Mouse (Mus musculus) midbrain, embryonic 12.5 days (tissue): ENCODE measurements around the gene Emcn. TPM values are rescaled to one million over a fixed set of nuclear protein-coding genes. Genes with fewer than 3 reads are reported as not detected.
A peak's percentile ranks its signal among the peaks of the same experiment; 100 is the strongest.

Experiments
- ATAC-seq: fragments of 200-750 bp; cut with Nextera tagmentation; 2 replicates; pipeline ENCODE4 v1.8.0; 2017; ENCODE audit warnings: low read depth, moderate TSS enrichment, moderate library complexity; ENCODE audit not compliant: low FRiP score
- H3K27ac ChIP-seq: fragments of 300-500 bp; sonication (generic); replicated peaks from 2 replicates; pipeline ENCODE4 v1.5.1; 2016; ENCODE audit warnings: mild to moderate bottlenecking
- H3K27me3 ChIP-seq: fragments of 300-500 bp; sonication (generic); 2 replicates; pipeline ENCODE4 v1.6.1; 2016; ENCODE audit warnings: mild to moderate bottlenecking
- H3K36me3 ChIP-seq: fragments of 300-500 bp; sonication (generic); 2 replicates; pipeline ENCODE4 v1.6.1; 2016
- H3K4me1 ChIP-seq: fragments of 300-500 bp; sonication (generic); 2 replicates; pipeline ENCODE4 v1.6.1; 2016
- H3K4me2 ChIP-seq: fragments of 300-500 bp; sonication (generic); replicated peaks from 2 replicates; pipeline ENCODE4 v1.6.1; 2016; ENCODE audit warnings: mild to moderate bottlenecking, moderate library complexity
- H3K4me3 ChIP-seq: fragments of 300-500 bp; sonication (generic); 2 replicates; pipeline ENCODE4 v1.5.1; 2016; ENCODE audit warnings: mild to moderate bottlenecking
- H3K9ac ChIP-seq: fragments of 300-500 bp; sonication (generic); replicated peaks from 2 replicates; pipeline ENCODE4 v1.6.1; 2016; ENCODE audit warnings: mild to moderate bottlenecking, moderate library complexity
- H3K9me3 ChIP-seq: fragments of 300-500 bp; sonication (generic); 2 replicates; pipeline ENCODE4 v1.6.1; 2016; ENCODE audit warnings: mild to moderate bottlenecking
- WGBS: fragments of 180-500 bp; shearing (Covaris S2); methylation state at CpG from one replicate; pipeline ENCODE4 v1.1.7; 2016; 5-methylcytosine and 5-hydroxymethylcytosine counted together
- polyA plus RNA-seq: library from polyadenylated mRNA; unstranded; fragments of >200 nt; fragmentation: Nextera tagmentation; extraction: Ambion mirVana; gene quantifications from 2 replicates; pipeline ENCODE4 v1.2.1, GENCODE M21; 2016

Gene Emcn
- polyA plus RNA-seq, 1 experiment from 2014 or later, result 17.1 TPM

GRCm38 (mm10) chr3:137418636-137419035 is 77.8 kb downstream of the Emcn start:
- 71% methylated on average over 4 of the region's 4 CpGs for WGBS
- Histone ChIP-seq H3K9ac (no peak overlapping the region), H3K4me1 (peaks cover 2% of the 10 kb centered on the region; the same call in 1 of the 2 replicates), H3K36me3 (no peaks in the 10 kb centered on the region), H3K4me2 (no peak overlapping the region), H3K4me3 (no peak overlapping the region), H3K9me3 (no peaks in the 10 kb centered on the region), H3K27me3 (no peaks in the 10 kb centered on the region), H3K27ac (no peak overlapping the region)
- peak; percentile 65; the same call in 1 of the 2 replicates for ATAC-seq

- Histone ChIP-seq H3K4me3 (no peak overlapping the region), H3K36me3 (no peaks in the 10 kb centered on the region), H3K9me3 (no peaks in the 10 kb centered on the region), H3K9ac (no peak overlapping the region), H3K27ac (no peak overlapping the region), H3K27me3 (no peaks in the 10 kb centered on the region), H3K4me1 (no peaks in the 10 kb centered on the region), H3K4me2 (no peak overlapping the region)
- ATAC-seq, result no peak
- 92% methylated on average over 6 of the region's 6 CpGs for WGBS
Measured at GRCm38 (mm10) chr3:137429516-137429915, 88.6 kb downstream of the Emcn start.

GRCm38 (mm10) chr3:137464902-137465629 is 124.2 kb downstream of the Emcn start:
- no peak for ATAC-seq
- no peaks in the 10 kb centered on the region for H3K36me3 ChIP-seq
- H3K4me2 ChIP-seq, result no peak overlapping the region
- H3K27me3 ChIP-seq, result no peaks in the 10 kb centered on the region
- H3K9ac ChIP-seq, result no peak overlapping the region
- H3K4me1 ChIP-seq, result no peaks in the 10 kb centered on the region
- 69% methylated on average over 4 of the region's 4 CpGs for WGBS
- H3K4me3 ChIP-seq, result no peak overlapping the region
- H3K27ac ChIP-seq, result no peak overlapping the region
- H3K9me3 ChIP-seq, result no peaks in the 10 kb centered on the region

DNA sequence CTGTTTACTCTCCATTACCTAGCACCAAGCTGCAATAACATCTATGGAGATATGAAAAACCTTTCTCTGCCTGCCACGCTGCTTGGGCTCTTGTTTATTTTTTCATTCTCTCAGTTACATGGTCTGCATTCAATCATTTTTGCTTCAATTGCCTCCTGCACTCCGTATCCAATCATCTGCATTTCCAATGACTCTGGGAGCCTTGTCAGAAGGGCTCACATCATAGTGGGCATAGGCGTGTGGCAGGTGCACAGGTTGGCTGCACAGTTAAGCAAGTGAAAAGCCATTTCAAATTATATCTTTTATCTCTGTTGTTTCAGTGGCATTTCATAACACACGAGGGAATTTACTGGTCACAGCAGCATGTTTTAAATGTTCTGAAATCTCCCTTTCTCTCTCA is 125.1 kb downstream of the Emcn start:
- no peak overlapping the region for H3K4me3 ChIP-seq
- no peak overlapping the region for H3K27ac ChIP-seq
- 56% methylated on average over 4 of the region's 4 CpGs for WGBS
- H3K9me3 ChIP-seq, result no peaks in the 10 kb centered on the region
- peak; percentile 47; the same call in 1 of the 2 replicates for ATAC-seq
- H3K9ac ChIP-seq, result no peak overlapping the region
- H3K4me2 ChIP-seq, result no peak overlapping the region
- no peaks in the 10 kb centered on the region for H3K4me1 ChIP-seq
- peaks cover 4% of the 10 kb centered on the region; the same call in 1 of the 2 replicates for H3K27me3 ChIP-seq
- H3K36me3 ChIP-seq, result no peaks in the 10 kb centered on the region

GRCm38 (mm10) chr3:137466766-137467165 is 125.9 kb downstream of the Emcn start:
- Histone ChIP-seq H3K36me3 (no peaks in the 10 kb centered on the region), H3K9ac (no peak overlapping the region), H3K27ac (no peak overlapping the region), H3K27me3 (peaks cover 7% of the 10 kb centered on the region; the same call in 1 of the 2 replicates), H3K9me3 (no peaks in the 10 kb centered on the region), H3K4me3 (no peak overlapping the region), H3K4me1 (no peaks in the 10 kb centered on the region), H3K4me2 (no peak overlapping the region)
- WGBS, result 93% methylated on average over 4 of the region's 4 CpGs
- ATAC-seq, result no peak

DNA sequence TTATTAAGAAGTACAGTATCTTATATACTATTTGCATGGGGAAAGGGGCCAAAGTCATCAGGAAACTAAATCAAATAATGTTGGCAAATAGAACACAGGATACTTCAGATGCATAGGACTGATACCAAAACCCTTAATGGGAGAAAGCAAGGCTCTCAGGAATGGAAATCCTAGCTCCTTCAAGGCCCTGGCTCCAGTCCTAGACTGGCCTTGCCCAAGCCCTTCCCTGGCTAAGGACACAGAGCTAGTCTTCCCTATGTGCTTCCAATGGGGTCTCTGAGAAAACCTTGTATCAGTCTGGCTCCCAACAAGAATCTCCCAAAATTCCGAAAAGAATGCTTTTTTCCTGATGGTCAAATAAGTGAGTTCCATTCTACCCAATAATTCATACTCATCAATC is 126.5 kb downstream of the Emcn start:
- H3K9ac ChIP-seq, result no peak overlapping the region
- ATAC-seq, result no peak
- H3K4me1 ChIP-seq, result no peaks in the 10 kb centered on the region
- H3K4me3 ChIP-seq, result no peak overlapping the region
- H3K36me3 ChIP-seq, result no peaks in the 10 kb centered on the region
- no peak overlapping the region for H3K4me2 ChIP-seq
- WGBS, result 95% methylated on average over 1 of the region's 1 CpGs
- H3K27ac ChIP-seq, result no peak overlapping the region
- no peaks in the 10 kb centered on the region for H3K9me3 ChIP-seq
- peaks cover 7% of the 10 kb centered on the region; the same call in 1 of the 2 replicates for H3K27me3 ChIP-seq

GRCm38 (mm10) chr3:137472145-137472544 is 131.3 kb downstream of the Emcn start:
- no peak overlapping the region for H3K4me3 ChIP-seq
- ATAC-seq, result peak; percentile 65; the same call in 1 of the 2 replicates

DNA sequence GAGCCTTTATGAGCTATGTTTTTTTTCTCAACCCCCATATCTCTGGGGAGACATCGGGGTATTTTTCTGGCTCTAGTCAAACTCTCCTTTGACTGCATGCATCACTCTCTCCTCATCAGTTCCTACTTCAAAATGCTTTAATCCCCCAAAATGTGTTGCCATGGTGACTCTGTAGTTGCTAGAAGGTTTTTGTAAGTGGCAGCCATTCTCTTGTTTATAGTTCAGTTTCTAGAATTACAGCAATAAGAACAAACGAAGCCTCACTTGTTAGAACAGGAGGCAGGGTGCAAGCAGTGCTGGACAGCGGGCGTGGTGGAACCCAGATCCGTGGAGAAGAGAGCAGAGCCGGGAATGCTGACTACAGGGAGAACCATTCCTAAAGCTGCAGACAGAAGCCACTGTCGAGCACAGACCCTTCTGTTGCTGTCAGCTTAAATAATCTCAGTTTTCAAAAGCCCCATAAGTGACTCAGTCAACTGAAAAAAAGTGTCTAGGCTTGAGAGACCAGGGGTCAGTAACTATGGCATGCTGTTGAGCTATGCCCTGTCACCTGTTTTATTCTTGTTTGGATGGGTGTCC is 139.0 kb downstream of the Emcn start:
- peak; percentile 58; the same call in 1 of the 2 replicates for ATAC-seq
- no peak overlapping the region for H3K4me2 ChIP-seq

More at GRCm38 (mm10) chr3:137472145-137472544, 131.3 kb downstream of the Emcn start:
- no peak overlapping the region for H3K27ac ChIP-seq
- H3K9me3 ChIP-seq, result no peaks in the 10 kb centered on the region
- H3K9ac ChIP-seq, result no peak overlapping the region
- H3K36me3 ChIP-seq, result no peaks in the 10 kb centered on the region
- H3K27me3 ChIP-seq, result peaks cover 7% of the 10 kb centered on the region; the same call in 1 of the 2 replicates
- H3K4me1 ChIP-seq, result no peaks in the 10 kb centered on the region
- H3K4me2 ChIP-seq, result no peak overlapping the region
- WGBS, result 55% methylated on average over 1 of the region's 1 CpGs

GRCm38 (mm10) chr3:137481157-137481556 is 140.3 kb downstream of the Emcn start:
- ATAC-seq, result no peak
- Histone ChIP-seq H3K27ac (no peak overlapping the region), H3K36me3 (no peaks in the 10 kb centered on the region), H3K27me3 (no peaks in the 10 kb centered on the region), H3K4me1 (0 out of 2 replicates have a peak, but pooled peaks cover 5% of the 10 kb centered on the region), H3K9me3 (no peaks in the 10 kb centered on the region), H3K9ac (no peak overlapping the region), H3K4me3 (no peak overlapping the region), H3K4me2 (no peak overlapping the region)

More for the DNA sequence above, 139.0 kb downstream of the Emcn start:
- H3K9ac ChIP-seq, result no peak overlapping the region
- no peaks in the 10 kb centered on the region for H3K27me3 ChIP-seq
- H3K4me3 ChIP-seq, result no peak overlapping the region
- WGBS, result 40% methylated on average over 7 of the region's 7 CpGs
- H3K36me3 ChIP-seq, result no peaks in the 10 kb centered on the region
- H3K4me1 ChIP-seq, result 0 out of 2 replicates have a peak, but pooled peaks cover 5% of the 10 kb centered on the region
- no peak overlapping the region for H3K27ac ChIP-seq
- no peaks in the 10 kb centered on the region for H3K9me3 ChIP-seq
